Mouse (Mus musculus): ENCODE data around the gene 1700001P01Rik. TPM values are rescaled to one million over a fixed set of nuclear protein-coding genes. Genes with fewer than 3 reads are reported as not detected.

1700001P01Rik gene
- polyA plus RNA-seq (2012; rRNA removed): 0.46 and 0.69 TPM in 2 replicates

- TF ChIP-seq CTCF (IDR thresholded peaks at IDR 0.05; ENCODE audit: borderline replicate concordance, extremely low read depth, insufficient read depth, insufficient read length) (no peak), POLR2A (IDR thresholded peaks at IDR 0.05; ENCODE audit: borderline replicate concordance, extremely low read depth, insufficient read depth, insufficient read length, poor library complexity, severe bottlenecking) (no peak)
- no peak for DNase-seq (ENCODE audit: low read depth)
Measured at GRCm38 (mm10) chr11:97775808-97776496, at the start of gene 1700001P01Rik. 1700001P01Rik (minus strand) TSS chr11:97775918.

GRCm38 (mm10) chr11:97825295-97825694 is 49.6 kb upstream of the 1700001P01Rik start:
- TF ChIP-seq POLR2A (IDR thresholded peaks at IDR 0.05; ENCODE audit: borderline replicate concordance, extremely low read depth, insufficient read depth, insufficient read length, poor library complexity, severe bottlenecking): no peak
- no peak for TF ChIP-seq CTCF (IDR thresholded peaks at IDR 0.05; ENCODE audit: borderline replicate concordance, extremely low read depth, insufficient read depth, insufficient read length)
- no peak for DNase-seq (ENCODE audit: low read depth)

- TF ChIP-seq POLR2A (IDR thresholded peaks at IDR 0.05; ENCODE audit: borderline replicate concordance, extremely low read depth, insufficient read depth, insufficient read length, poor library complexity, severe bottlenecking) (no peak), CTCF (IDR thresholded peaks at IDR 0.05; ENCODE audit: borderline replicate concordance, extremely low read depth, insufficient read depth, insufficient read length) (no peak)
- DNase-seq (ENCODE audit: low read depth): no peak
Measured at GRCm38 (mm10) chr11:97824895-97825294, 49.2 kb upstream of the 1700001P01Rik start.

GRCm38 (mm10) chr11:97824168-97824567 is 48.5 kb upstream of the 1700001P01Rik start:
- no peak for DNase-seq (ENCODE audit: low read depth)

GRCm38 (mm10) chr11:97822840-97823603 is 47.3 kb upstream of the 1700001P01Rik start:
- no peak for DNase-seq (ENCODE audit: low read depth)
- no peak for TF ChIP-seq CTCF (IDR thresholded peaks at IDR 0.05; ENCODE audit: borderline replicate concordance, extremely low read depth, insufficient read depth, insufficient read length)
- TF ChIP-seq POLR2A (IDR thresholded peaks at IDR 0.05; ENCODE audit: borderline replicate concordance, extremely low read depth, insufficient read depth, insufficient read length, poor library complexity, severe bottlenecking): no peak

More at GRCm38 (mm10) chr11:97824168-97824567, 48.5 kb upstream of the 1700001P01Rik start:
- TF ChIP-seq CTCF (IDR thresholded peaks at IDR 0.05; ENCODE audit: borderline replicate concordance, extremely low read depth, insufficient read depth, insufficient read length): no peak
- no peak for TF ChIP-seq POLR2A (IDR thresholded peaks at IDR 0.05; ENCODE audit: borderline replicate concordance, extremely low read depth, insufficient read depth, insufficient read length, poor library complexity, severe bottlenecking)

- no peak for DNase-seq (ENCODE audit: low read depth)
- TF ChIP-seq CTCF (IDR thresholded peaks at IDR 0.05; ENCODE audit: borderline replicate concordance, extremely low read depth, insufficient read depth, insufficient read length): no peak
- TF ChIP-seq POLR2A (IDR thresholded peaks at IDR 0.05; ENCODE audit: borderline replicate concordance, extremely low read depth, insufficient read depth, insufficient read length, poor library complexity, severe bottlenecking): no peak
Measured at GRCm38 (mm10) chr11:97821401-97822064, 45.8 kb upstream of the 1700001P01Rik start.

- TF ChIP-seq POLR2A (IDR thresholded peaks at IDR 0.05; ENCODE audit: borderline replicate concordance, extremely low read depth, insufficient read depth, insufficient read length, poor library complexity, severe bottlenecking) (no peak), CTCF (IDR thresholded peaks at IDR 0.05; ENCODE audit: borderline replicate concordance, extremely low read depth, insufficient read depth, insufficient read length) (no peak)
Measured at GRCm38 (mm10) chr11:97820840-97821239, 45.1 kb upstream of the 1700001P01Rik start.

GRCm38 (mm10) chr11:97819923-97820322 is 44.2 kb upstream of the 1700001P01Rik start:
- TF ChIP-seq POLR2A (IDR thresholded peaks at IDR 0.05; ENCODE audit: borderline replicate concordance, extremely low read depth, insufficient read depth, insufficient read length, poor library complexity, severe bottlenecking) (no peak), CTCF (IDR thresholded peaks at IDR 0.05; ENCODE audit: borderline replicate concordance, extremely low read depth, insufficient read depth, insufficient read length) (no peak)

More at GRCm38 (mm10) chr11:97820840-97821239, 45.1 kb upstream of the 1700001P01Rik start:
- no peak for DNase-seq (ENCODE audit: low read depth)

GRCm38 (mm10) chr11:97819102-97819501 is 43.4 kb upstream of the 1700001P01Rik start:
- no peak for DNase-seq (ENCODE audit: low read depth)
- TF ChIP-seq CTCF (IDR thresholded peaks at IDR 0.05; ENCODE audit: borderline replicate concordance, extremely low read depth, insufficient read depth, insufficient read length) (no peak), POLR2A (IDR thresholded peaks at IDR 0.05; ENCODE audit: borderline replicate concordance, extremely low read depth, insufficient read depth, insufficient read length, poor library complexity, severe bottlenecking) (no peak)

More at GRCm38 (mm10) chr11:97819923-97820322, 44.2 kb upstream of the 1700001P01Rik start:
- no peak for DNase-seq (ENCODE audit: low read depth)

- TF ChIP-seq CTCF (IDR thresholded peaks at IDR 0.05; ENCODE audit: borderline replicate concordance, extremely low read depth, insufficient read depth, insufficient read length) (no peak), POLR2A (IDR thresholded peaks at IDR 0.05; ENCODE audit: borderline replicate concordance, extremely low read depth, insufficient read depth, insufficient read length, poor library complexity, severe bottlenecking) (no peak)
- DNase-seq (ENCODE audit: low read depth): peak; percentile 88
Measured at GRCm38 (mm10) chr11:97818571-97818970, 42.9 kb upstream of the 1700001P01Rik start.

GRCm38 (mm10) chr11:97818003-97818402 is 42.3 kb upstream of the 1700001P01Rik start:
- DNase-seq (ENCODE audit: low read depth): no peak
- TF ChIP-seq POLR2A (IDR thresholded peaks at IDR 0.05; ENCODE audit: borderline replicate concordance, extremely low read depth, insufficient read depth, insufficient read length, poor library complexity, severe bottlenecking) (no peak), CTCF (IDR thresholded peaks at IDR 0.05; ENCODE audit: borderline replicate concordance, extremely low read depth, insufficient read depth, insufficient read length) (no peak)
